Mouse (Mus musculus) midbrain, embryonic 11.5 days (tissue): ENCODE measurements at regions not wholly inside any gene's neighbourhood (a gene's known extent, or its start where the extent isn't known, plus 50 kb on each side); places are given as distances from the start of the nearest gene placed in this dataset.

Experiments
- ATAC-seq: fragments of 200-750 bp; cut with Nextera tagmentation; 2 replicates; pipeline ENCODE4 v1.8.0; 2017; ENCODE audit warnings: moderate TSS enrichment, moderate library complexity; ENCODE audit not compliant: low FRiP score
- DNase-seq: peaks from one replicate; pipeline ENCODE4 v3.0.0; 2015; ENCODE audit warnings: low spot score; ENCODE audit errors: missing footprints
- H3K27ac ChIP-seq: fragments of 300-500 bp; sonication (generic); 2 replicates; pipeline ENCODE4 v1.5.1; 2014; ENCODE audit warnings: low read depth, low read length
- H3K27me3 ChIP-seq: fragments of 300-500 bp; sonication (generic); 2 replicates; pipeline ENCODE4 v1.6.1; 2014; ENCODE audit warnings: mild to moderate bottlenecking, low read length, moderate library complexity, mixed read lengths; ENCODE audit not compliant: control insufficient read depth, insufficient read depth
- H3K36me3 ChIP-seq: fragments of 300-500 bp; sonication (generic); 2 replicates; pipeline ENCODE4 v1.6.1; 2014; ENCODE audit warnings: mild to moderate bottlenecking, low read length, moderate library complexity, mixed read lengths; ENCODE audit not compliant: control insufficient read depth, insufficient read depth
- H3K4me1 ChIP-seq: fragments of 300-500 bp; sonication (generic); 2 replicates; pipeline ENCODE4 v1.6.1; 2014; ENCODE audit warnings: low read length; ENCODE audit not compliant: control insufficient read depth, insufficient read depth
- H3K4me2 ChIP-seq: fragments of 300-500 bp; sonication (generic); 2 replicates; pipeline ENCODE4 v1.6.1; 2014; ENCODE audit warnings: mild to moderate bottlenecking, moderate library complexity
- H3K4me3 ChIP-seq: fragments of 300-500 bp; sonication (generic); 2 replicates; pipeline ENCODE4 v1.5.1; 2014; ENCODE audit warnings: low read depth, low read length
- H3K9ac ChIP-seq: fragments of 300-500 bp; sonication (generic); 2 replicates; pipeline ENCODE4 v1.6.1; 2014; ENCODE audit warnings: low read length
- H3K9me3 ChIP-seq: fragments of 300-500 bp; sonication (generic); 2 replicates; pipeline ENCODE4 v1.6.1; 2016; ENCODE audit warnings: low read length; ENCODE audit not compliant: control insufficient read depth
- WGBS: fragments of 180-500 bp; shearing (Covaris S2); extraction: QIAGEN DNeasy Blood & Tissue Kit; methylation state at CpG from one replicate; pipeline ENCODE4 v1.1.7; 2014; 5-methylcytosine and 5-hydroxymethylcytosine counted together

- Histone ChIP-seq H3K27me3 (no peaks in the 10 kb centered on the region), H3K9me3 (no peaks in the 10 kb centered on the region), H3K4me3 (no peak overlapping the region), H3K9ac (no peak overlapping the region), H3K4me1 (no peaks in the 10 kb centered on the region), H3K36me3 (no peaks in the 10 kb centered on the region), H3K27ac (no peak overlapping the region), H3K4me2 (no peak overlapping the region)
- no peak for ATAC-seq
- DNase-seq: peak; percentile 8
- 83% methylated on average over 7 of the region's 7 CpGs for WGBS
Observed at GRCm38 (mm10) chr4:106144351-106145116, 171.5 kb upstream of the Usp24 start.

- no peaks in the 10 kb centered on the region for H3K9me3 ChIP-seq
- ATAC-seq (no peak), DNase-seq (peak; percentile 33)
- no peaks in the 10 kb centered on the region for H3K27me3 ChIP-seq
- no peak overlapping the region for H3K4me3 ChIP-seq
- H3K4me1 ChIP-seq: no peaks in the 10 kb centered on the region
- H3K9ac ChIP-seq: no peak overlapping the region
- H3K4me2 ChIP-seq: no peak overlapping the region
- H3K27ac ChIP-seq: no peak overlapping the region
- WGBS: 79% methylated on average over 3 of the region's 3 CpGs
- H3K36me3 ChIP-seq: no peaks in the 10 kb centered on the region
Observed at GRCm38 (mm10) chr4:106146919-106147460, 169.0 kb upstream of the Usp24 start.

- ATAC-seq (no peak), DNase-seq (no peak)
- no peaks in the 10 kb centered on the region for H3K4me1 ChIP-seq
- no peak overlapping the region for H3K4me2 ChIP-seq
- 94% methylated on average over 3 of the region's 3 CpGs for WGBS
- no peak overlapping the region for H3K4me3 ChIP-seq
- H3K9me3 ChIP-seq: no peaks in the 10 kb centered on the region
- H3K27ac ChIP-seq: no peak overlapping the region
- H3K36me3 ChIP-seq: no peaks in the 10 kb centered on the region
- H3K27me3 ChIP-seq: no peaks in the 10 kb centered on the region
- no peak overlapping the region for H3K9ac ChIP-seq
Observed at GRCm38 (mm10) chr4:106148866-106149265, 167.1 kb upstream of the Usp24 start.

DNA sequence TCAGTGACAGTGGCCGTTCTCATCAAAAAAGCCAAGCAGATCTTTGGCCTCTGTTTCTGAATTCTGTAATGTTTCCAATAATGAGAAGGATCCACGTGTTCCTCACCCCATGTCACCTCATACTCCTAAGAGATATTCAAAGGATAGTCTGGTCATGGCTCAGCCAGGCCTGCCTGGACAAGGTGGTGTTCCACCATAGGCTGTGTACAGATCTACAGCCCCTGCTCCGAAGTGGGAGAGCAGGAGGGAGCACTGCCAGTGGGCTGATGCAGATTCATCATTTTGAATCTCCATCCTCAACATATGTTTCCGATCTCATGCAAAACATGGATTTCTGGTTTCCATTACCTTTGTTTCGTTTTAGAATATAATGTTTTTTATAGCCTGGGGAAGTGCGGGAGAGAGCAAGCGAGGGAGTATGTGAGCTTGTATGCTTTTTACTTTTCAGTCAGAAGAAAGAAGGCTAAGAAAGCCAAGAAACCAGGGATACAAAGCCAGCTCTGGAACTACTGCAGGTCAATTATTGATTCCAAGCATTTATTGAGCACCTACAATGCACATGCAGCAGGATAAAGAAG, 166.5 kb upstream of the Usp24 start:
- ATAC-seq (no peak), DNase-seq (peak; percentile 77)
- H3K36me3 ChIP-seq: no peaks in the 10 kb centered on the region
- H3K9me3 ChIP-seq: no peaks in the 10 kb centered on the region
- H3K4me2 ChIP-seq: no peak overlapping the region
- H3K4me3 ChIP-seq: no peak overlapping the region
- H3K27ac ChIP-seq: no peak overlapping the region
- H3K4me1 ChIP-seq: no peaks in the 10 kb centered on the region
- 86% methylated on average over 7 of the region's 7 CpGs for WGBS
- H3K9ac ChIP-seq: no peak overlapping the region
- no peaks in the 10 kb centered on the region for H3K27me3 ChIP-seq

GRCm38 (mm10) chr4:106150775-106151174, 165.2 kb upstream of the Usp24 start:
- no peak overlapping the region for H3K27ac ChIP-seq
- H3K9ac ChIP-seq: no peak overlapping the region
- H3K9me3 ChIP-seq: no peaks in the 10 kb centered on the region
- no peak overlapping the region for H3K4me3 ChIP-seq
- H3K4me2 ChIP-seq: no peak overlapping the region
- WGBS: 80% methylated on average over 14 of the region's 14 CpGs
- ATAC-seq (no peak), DNase-seq (peak; percentile 54)
- no peaks in the 10 kb centered on the region for H3K36me3 ChIP-seq
- no peaks in the 10 kb centered on the region for H3K4me1 ChIP-seq
- no peaks in the 10 kb centered on the region for H3K27me3 ChIP-seq

DNA sequence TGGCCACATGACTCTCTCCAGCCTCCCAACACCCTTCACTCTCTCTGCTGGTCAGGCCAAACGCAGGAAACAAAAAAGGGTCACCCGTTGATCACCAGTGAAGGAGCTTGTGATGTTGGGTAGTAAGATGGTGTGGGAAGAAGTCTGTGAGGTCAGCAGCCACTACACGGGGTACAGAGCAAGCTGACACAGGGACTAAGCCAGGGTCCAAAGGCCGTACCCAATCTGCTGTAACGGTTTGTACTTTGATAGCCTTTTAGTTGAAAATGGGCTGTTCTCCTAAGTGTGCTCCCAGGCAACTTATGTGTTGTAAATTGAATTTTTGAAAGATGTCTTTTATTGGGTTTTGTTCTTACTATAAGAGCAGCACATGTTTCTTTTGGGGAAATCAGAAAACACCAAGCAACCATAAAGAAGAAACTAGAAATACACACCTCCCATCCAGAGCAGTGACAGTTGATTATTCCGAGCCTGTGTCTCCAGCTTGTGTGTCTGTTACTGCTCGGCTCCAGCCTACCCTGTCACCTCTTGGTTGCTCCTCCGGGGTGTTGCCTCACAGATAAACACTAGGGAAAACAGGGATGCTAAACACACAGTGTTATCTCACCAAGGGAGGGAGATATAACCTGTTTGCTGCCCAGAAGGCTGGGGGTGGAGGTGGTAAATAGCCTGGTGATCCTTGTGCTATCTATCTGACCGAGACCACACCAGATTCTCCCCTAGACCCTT, 158.4 kb upstream of the Usp24 start:
- DNase-seq: no peak
- ATAC-seq: no peak
- H3K4me3 ChIP-seq: no peak overlapping the region
- WGBS: 85% methylated on average over 9 of the region's 9 CpGs
- H3K27me3 ChIP-seq: no peaks in the 10 kb centered on the region
- no peaks in the 10 kb centered on the region for H3K36me3 ChIP-seq
- H3K9ac ChIP-seq: no peak overlapping the region
- H3K9me3 ChIP-seq: no peaks in the 10 kb centered on the region
- no peak overlapping the region for H3K27ac ChIP-seq
- no peak overlapping the region for H3K4me2 ChIP-seq
- H3K4me1 ChIP-seq: no peaks in the 10 kb centered on the region

- DNase-seq: no peak
- Histone ChIP-seq H3K9ac (no peak overlapping the region), H3K27ac (no peak overlapping the region), H3K36me3 (no peaks in the 10 kb centered on the region), H3K9me3 (no peaks in the 10 kb centered on the region), H3K4me1 (no peaks in the 10 kb centered on the region), H3K27me3 (no peaks in the 10 kb centered on the region), H3K4me3 (no peak overlapping the region), H3K4me2 (no peak overlapping the region)
- 59% methylated on average over 2 of the region's 2 CpGs for WGBS
- ATAC-seq: no peak
Observed at GRCm38 (mm10) chr4:106161592-106161991, 154.4 kb upstream of the Usp24 start.

GRCm38 (mm10) chr4:106162551-106162950, 153.5 kb upstream of the Usp24 start:
- no peak overlapping the region for H3K9ac ChIP-seq
- ATAC-seq: no peak
- H3K4me2 ChIP-seq: no peak overlapping the region
- no peaks in the 10 kb centered on the region for H3K9me3 ChIP-seq
- no peak overlapping the region for H3K4me3 ChIP-seq
- no peaks in the 10 kb centered on the region for H3K27me3 ChIP-seq
- no peaks in the 10 kb centered on the region for H3K36me3 ChIP-seq
- H3K27ac ChIP-seq: no peak overlapping the region
- H3K4me1 ChIP-seq: no peaks in the 10 kb centered on the region
- no peak for DNase-seq
- 48% methylated on average over 1 of the region's 1 CpGs for WGBS

DNA sequence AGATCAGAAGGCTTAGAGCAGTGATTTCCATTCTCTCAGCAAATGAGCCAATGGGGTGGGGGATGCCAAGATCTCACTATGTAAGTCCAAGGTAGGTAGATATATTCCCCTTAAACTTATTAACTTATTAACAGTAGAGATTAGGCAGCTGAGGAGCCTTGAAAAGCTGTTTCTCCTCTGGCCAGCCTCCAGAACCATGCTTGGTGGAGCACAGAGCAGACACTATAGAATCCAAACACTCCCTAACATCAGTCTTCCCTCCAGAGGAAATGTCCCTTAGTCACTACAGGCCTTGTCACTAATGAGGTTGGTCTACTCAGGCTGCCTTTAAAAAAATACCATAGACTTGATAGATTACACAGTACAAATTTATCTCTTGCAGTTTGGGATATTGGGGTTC, 152.8 kb upstream of the Usp24 start:
- Histone ChIP-seq H3K9ac (no peak overlapping the region), H3K36me3 (no peaks in the 10 kb centered on the region), H3K4me2 (no peak overlapping the region), H3K27me3 (no peaks in the 10 kb centered on the region), H3K4me1 (no peaks in the 10 kb centered on the region), H3K4me3 (no peak overlapping the region), H3K9me3 (no peaks in the 10 kb centered on the region), H3K27ac (no peak overlapping the region)
- ATAC-seq (no peak), DNase-seq (no peak)
